Mouse (Mus musculus) kidney, adult 2 months (tissue): ENCODE results near the gene Cabp2.

Source experiments
- CTCF ChIP-seq: fragments of 200-500 bp; conservative IDR thresholded peaks from 2 replicates; pipeline ENCODE4 v1.5.1; 2011; ENCODE audit warnings: low read depth, mild to moderate bottlenecking, control low read depth, low read length, moderate library complexity, mixed read lengths; ENCODE audit not compliant: insufficient read depth, insufficient read length
- POLR2A ChIP-seq: fragments of 200-500 bp; IDR thresholded peaks from one replicate; pipeline ENCODE4 v1.6.1; 2011; ENCODE audit warnings: low read depth, low read length, control low read depth

GRCm38 (mm10) chr19:4115144-4115543 is 33.8 kb downstream of the Cabp2 start:
- TF ChIP-seq CTCF (no peak), POLR2A (no peak)
